Mouse (Mus musculus) forebrain, embryonic 10.5 days (tissue): Measurements from ENCODE around the gene Selenon. TPM values are rescaled to one million over a fixed set of nuclear protein-coding genes. Genes with fewer than 3 reads are reported as not detected.

Experiments used
- DNase-seq: peaks from one replicate; pipeline ENCODE4 v3.0.0-alpha.2; 2017; ENCODE audit warnings: low spot score; ENCODE audit errors: extremely low spot score
- H3K27ac ChIP-seq: fragments of 300-500 bp; sonication (generic); 2 replicates; pipeline ENCODE4 v1.5.1; 2016; ENCODE audit warnings: mild to moderate bottlenecking
- H3K27me3 ChIP-seq: fragments of 300-500 bp; sonication (generic); 2 replicates; pipeline ENCODE4 v1.6.1; 2016; ENCODE audit warnings: mild to moderate bottlenecking; ENCODE audit not compliant: poor library complexity, severe bottlenecking
- H3K36me3 ChIP-seq: fragments of 300-500 bp; sonication (generic); replicated peaks from 2 replicates; pipeline ENCODE4 v1.6.1; 2016; ENCODE audit warnings: mild to moderate bottlenecking, moderate library complexity
- H3K4me1 ChIP-seq: fragments of 300-500 bp; sonication (generic); 2 replicates; pipeline ENCODE4 v1.6.1; 2016
- H3K4me3 ChIP-seq: fragments of 300-500 bp; sonication (generic); 2 replicates; pipeline ENCODE4 v1.5.1; 2016; ENCODE audit warnings: mild to moderate bottlenecking, moderate library complexity
- H3K9me3 ChIP-seq: fragments of 300-500 bp; sonication (generic); 2 replicates; pipeline ENCODE4 v1.6.1; 2016; ENCODE audit warnings: mild to moderate bottlenecking, moderate library complexity
- WGBS: fragments of 180-500 bp; shearing (Covaris S2); methylation state at CpG from one replicate; pipeline ENCODE4 v1.1.7; 2016; 5-methylcytosine and 5-hydroxymethylcytosine counted together
- polyA plus RNA-seq: library from polyadenylated mRNA; unstranded; fragments of >200 nt; fragmentation: Nextera tagmentation; extraction: Ambion mirVana; gene quantifications from 2 replicates; pipeline ENCODE4 v1.2.1, GENCODE M21; 2016

The Selenon gene
- polyA plus RNA-seq, 1 experiment from 2014 or later = 9.3 TPM

DNA sequence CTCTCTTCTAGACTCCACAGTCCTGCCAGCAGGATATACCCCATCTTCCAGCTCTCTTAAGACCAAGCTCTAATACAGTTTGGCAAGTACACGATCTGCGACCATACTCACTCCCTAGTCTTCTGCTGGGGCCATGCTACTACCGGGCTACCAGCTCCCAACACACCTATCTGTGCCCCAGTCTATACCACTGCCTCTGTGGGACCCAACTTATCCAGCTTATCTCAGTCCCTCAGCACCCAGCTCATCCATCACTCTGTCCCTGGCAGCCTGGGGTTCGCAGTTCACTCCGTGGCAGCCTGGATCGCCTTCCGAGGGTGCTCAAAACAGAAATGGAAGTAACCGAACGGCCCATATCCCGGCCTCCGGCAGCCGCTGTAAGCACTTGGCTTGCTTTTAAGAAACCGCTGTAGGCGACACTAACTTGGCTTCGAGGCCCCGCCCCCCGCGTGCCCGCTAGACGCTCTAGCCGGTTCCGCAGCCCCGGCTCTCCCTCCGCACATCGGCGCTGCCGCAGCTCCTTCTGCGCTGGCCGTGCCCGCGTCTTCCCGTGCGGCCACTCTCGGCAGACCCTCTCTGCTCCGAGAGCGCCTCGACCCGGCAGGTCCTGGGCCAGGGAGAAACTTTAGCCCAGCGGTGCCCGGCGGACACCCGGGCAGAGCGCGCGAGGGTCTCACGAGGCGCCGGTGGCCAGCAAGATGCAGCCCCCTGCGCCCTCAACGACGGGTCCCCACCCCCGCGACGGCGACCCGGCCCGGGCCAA lies 17.7 kb downstream of the Selenon start:
- 1% methylated on average over 57 of the region's 57 CpGs for WGBS
- DNase-seq = peak; percentile 61

GRCm38 (mm10) chr4:134533421-134533820 lies 18.5 kb downstream of the Selenon start:
- Histone ChIP-seq H3K4me3 (peak overlapping the region; percentile 95), H3K36me3 (peaks cover 41% of the 10 kb centered on the region)
- WGBS = 90% methylated on average over 4 of the region's 4 CpGs

More for the DNA sequence above, 17.7 kb downstream of the Selenon start:
- peak overlapping the region; percentile 88 for H3K27ac ChIP-seq
- H3K27me3 ChIP-seq = no peaks in the 10 kb centered on the region
- no peaks in the 10 kb centered on the region for H3K9me3 ChIP-seq
- peaks cover 41% of the 10 kb centered on the region for H3K36me3 ChIP-seq
- H3K4me1 ChIP-seq = peaks cover 25% of the 10 kb centered on the region
- peak overlapping the region; percentile 95 for H3K4me3 ChIP-seq

DNA sequence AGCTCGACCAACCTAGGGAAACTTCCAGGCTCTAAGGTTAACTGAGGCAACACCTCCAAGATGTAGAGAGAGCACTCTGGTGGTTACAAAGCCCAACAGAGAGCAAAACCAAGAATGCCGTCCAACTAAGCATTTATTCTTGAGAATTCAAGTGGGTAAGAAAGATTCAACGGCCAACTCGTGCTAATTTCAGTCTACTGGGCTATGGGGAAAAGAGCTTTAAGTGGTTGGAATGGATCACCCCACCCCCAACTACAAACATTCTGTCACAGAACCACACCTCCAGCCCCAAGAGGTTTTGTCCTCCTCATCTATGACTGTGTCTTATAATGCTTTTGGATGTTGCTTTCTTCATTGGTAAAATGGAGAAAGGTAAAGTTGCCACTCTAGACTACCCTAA lies 19.0 kb downstream of the Selenon start:
- 90% methylated on average over 4 of the region's 4 CpGs for WGBS
- Histone ChIP-seq H3K4me3 (no peak overlapping the region), H3K27ac (no peak overlapping the region), H3K4me1 (peaks cover 25% of the 10 kb centered on the region), H3K27me3 (no peaks in the 10 kb centered on the region), H3K9me3 (no peaks in the 10 kb centered on the region), H3K36me3 (peaks cover 41% of the 10 kb centered on the region)
- DNase-seq = no peak

More at GRCm38 (mm10) chr4:134533421-134533820, 18.5 kb downstream of the Selenon start:
- no peak overlapping the region for H3K27ac ChIP-seq
- H3K9me3 ChIP-seq = no peaks in the 10 kb centered on the region
- no peaks in the 10 kb centered on the region for H3K27me3 ChIP-seq
- peaks cover 25% of the 10 kb centered on the region for H3K4me1 ChIP-seq
- no peak for DNase-seq

GRCm38 (mm10) chr4:134526220-134526619 lies 25.7 kb downstream of the Selenon start:
- Histone ChIP-seq H3K4me3 (no peak overlapping the region), H3K27ac (no peak overlapping the region), H3K9me3 (no peaks in the 10 kb centered on the region), H3K36me3 (peaks cover 100% of the 10 kb centered on the region), H3K27me3 (no peaks in the 10 kb centered on the region), H3K4me1 (peaks cover 7% of the 10 kb centered on the region; the same call in 1 of the 2 replicates)
- WGBS = 89% methylated on average over 5 of the region's 5 CpGs
- no peak for DNase-seq

DNA sequence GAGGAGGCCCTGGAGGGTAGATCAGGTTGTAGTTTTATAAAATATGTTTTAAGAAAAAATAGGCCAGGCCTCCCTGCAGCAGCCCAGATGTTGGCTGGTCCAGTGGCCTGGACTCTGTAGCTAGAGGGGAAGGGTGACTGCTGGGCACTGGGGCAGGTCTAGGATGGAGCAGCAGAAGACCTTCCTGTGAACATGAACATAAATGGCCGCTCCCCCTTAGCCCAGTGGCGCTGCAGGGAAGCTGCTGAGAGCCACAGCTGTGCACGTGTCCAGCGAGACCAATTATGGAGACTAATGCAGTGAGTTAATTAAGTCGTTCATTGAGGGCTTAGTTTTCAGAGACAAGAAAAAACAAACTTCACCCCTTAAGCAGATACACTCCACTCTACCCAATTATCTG lies 26.2 kb downstream of the Selenon start:
- no peak for DNase-seq
- Histone ChIP-seq H3K36me3 (peaks cover 100% of the 10 kb centered on the region), H3K4me1 (peaks cover 7% of the 10 kb centered on the region; the same call in 1 of the 2 replicates), H3K4me3 (no peak overlapping the region), H3K9me3 (no peaks in the 10 kb centered on the region), H3K27me3 (no peaks in the 10 kb centered on the region), H3K27ac (no peak overlapping the region)
- WGBS = 85% methylated on average over 5 of the region's 5 CpGs

DNA sequence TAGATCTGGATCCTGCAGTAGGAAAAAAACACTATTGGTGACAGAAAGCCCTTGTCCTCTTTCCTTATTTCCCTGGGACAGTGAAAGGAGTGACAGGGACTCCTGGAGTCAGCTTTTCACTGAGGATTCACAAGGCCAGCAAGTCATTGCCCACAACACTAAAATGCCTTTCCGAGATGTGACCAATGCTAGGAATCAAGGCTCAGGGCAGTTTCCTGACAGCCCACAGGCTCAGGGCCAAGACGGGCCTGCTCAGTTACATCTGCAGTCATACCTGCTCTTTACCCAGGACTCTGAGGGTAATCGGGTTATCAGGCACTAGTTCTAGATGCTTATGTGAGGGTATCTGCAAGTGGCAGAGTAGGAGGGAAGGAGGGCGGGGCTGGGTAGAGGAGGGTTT lies 28.5 kb downstream of the Selenon start:
- Histone ChIP-seq H3K36me3 (peaks cover 97% of the 10 kb centered on the region), H3K4me3 (no peak overlapping the region), H3K9me3 (no peaks in the 10 kb centered on the region), H3K4me1 (peaks cover 7% of the 10 kb centered on the region; the same call in 1 of the 2 replicates), H3K27ac (no peak overlapping the region), H3K27me3 (no peaks in the 10 kb centered on the region)
- WGBS = 91% methylated on average over 4 of the region's 4 CpGs
- DNase-seq = no peak

GRCm38 (mm10) chr4:134519281-134519680 lies 32.7 kb downstream of the Selenon start:
- Histone ChIP-seq H3K36me3 (peaks cover 80% of the 10 kb centered on the region), H3K4me3 (no peak overlapping the region), H3K27me3 (no peaks in the 10 kb centered on the region), H3K4me1 (peaks cover 13% of the 10 kb centered on the region; the same call in 1 of the 2 replicates), H3K27ac (no peak overlapping the region), H3K9me3 (no peaks in the 10 kb centered on the region)
- no peak for DNase-seq

- Histone ChIP-seq H3K27me3 (no peaks in the 10 kb centered on the region), H3K27ac (no peak overlapping the region), H3K36me3 (peaks cover 79% of the 10 kb centered on the region), H3K4me1 (peaks cover 21% of the 10 kb centered on the region), H3K9me3 (no peaks in the 10 kb centered on the region), H3K4me3 (no peak overlapping the region)
- 90% methylated on average over 4 of the region's 4 CpGs for WGBS
- no peak for DNase-seq
Observed at GRCm38 (mm10) chr4:134518541-134518940, 33.4 kb downstream of the Selenon start.

- Histone ChIP-seq H3K9me3 (no peaks in the 10 kb centered on the region), H3K27ac (no peak overlapping the region), H3K36me3 (peaks cover 76% of the 10 kb centered on the region), H3K4me1 (peaks cover 29% of the 10 kb centered on the region), H3K4me3 (no peak overlapping the region), H3K27me3 (no peaks in the 10 kb centered on the region)
- no peak for DNase-seq
- 91% methylated on average over 10 of the region's 10 CpGs for WGBS
Observed at GRCm38 (mm10) chr4:134517719-134518118, 34.2 kb downstream of the Selenon start.

DNA sequence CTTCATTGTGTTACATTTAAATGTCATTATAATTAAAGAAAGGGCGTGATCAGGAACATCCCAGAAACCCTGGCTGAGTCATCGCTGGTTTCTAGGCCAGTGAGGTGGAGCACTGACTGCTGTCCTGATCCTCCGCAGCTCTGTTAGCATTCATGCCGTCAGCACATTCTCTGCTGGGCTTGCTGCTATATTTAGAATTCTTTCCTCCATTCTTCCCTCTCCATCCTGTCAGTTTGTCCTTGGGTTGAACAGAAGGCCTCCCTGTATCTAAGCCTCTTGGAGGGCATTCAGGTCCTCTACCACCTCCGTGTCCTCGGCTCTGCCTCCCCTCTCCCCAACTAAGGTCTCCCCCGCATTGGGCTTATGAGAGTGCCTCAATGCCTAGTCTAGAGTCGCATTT lies 35.0 kb downstream of the Selenon start:
- WGBS = 85% methylated on average over 8 of the region's 8 CpGs
- Histone ChIP-seq H3K4me3 (no peak overlapping the region), H3K9me3 (no peaks in the 10 kb centered on the region), H3K36me3 (peaks cover 72% of the 10 kb centered on the region), H3K27me3 (no peaks in the 10 kb centered on the region), H3K4me1 (peaks cover 36% of the 10 kb centered on the region), H3K27ac (no peak overlapping the region)
- DNase-seq = no peak

- 80% methylated on average over 7 of the region's 7 CpGs for WGBS
- Histone ChIP-seq H3K27me3 (no peaks in the 10 kb centered on the region), H3K36me3 (peaks cover 58% of the 10 kb centered on the region), H3K4me1 (peaks cover 47% of the 10 kb centered on the region), H3K27ac (no peak overlapping the region), H3K4me3 (no peak overlapping the region), H3K9me3 (no peaks in the 10 kb centered on the region)
- no peak for DNase-seq
Observed at GRCm38 (mm10) chr4:134515614-134516013, 36.4 kb downstream of the Selenon start.

DNA sequence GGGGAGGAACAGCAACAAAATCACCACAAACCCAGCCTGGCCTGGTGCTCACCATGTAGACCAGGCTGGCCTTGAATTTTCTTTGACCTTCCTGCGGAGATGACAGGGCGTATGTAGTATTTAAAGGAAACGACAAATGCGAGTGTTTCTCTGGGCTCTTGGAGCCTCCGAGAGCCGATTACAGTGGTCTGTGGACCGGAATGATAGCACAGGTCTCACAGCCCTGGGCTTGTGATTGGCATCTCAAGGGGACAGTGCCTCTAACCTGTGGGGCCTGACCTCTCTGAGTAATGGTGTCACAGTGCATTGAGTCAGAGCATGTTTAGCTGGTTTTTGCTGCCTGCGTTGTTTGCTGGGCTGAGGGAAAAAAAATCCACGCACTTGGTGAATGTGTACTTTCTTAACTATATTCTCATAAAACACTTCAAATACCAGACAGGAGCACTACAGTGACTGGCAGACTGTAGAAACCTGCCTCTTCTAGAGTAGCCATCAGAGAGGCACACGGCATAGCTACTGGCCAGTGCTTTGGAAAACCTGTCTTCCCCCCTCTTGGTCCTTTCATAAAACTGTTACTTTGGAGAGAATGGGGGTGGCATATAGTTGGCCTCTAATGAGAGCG lies 37.5 kb downstream of the Selenon start:
- H3K36me3 ChIP-seq = peaks cover 47% of the 10 kb centered on the region
- no peak for DNase-seq
- H3K27ac ChIP-seq = no peak overlapping the region
- H3K9me3 ChIP-seq = no peaks in the 10 kb centered on the region
- H3K27me3 ChIP-seq = no peaks in the 10 kb centered on the region
- H3K4me3 ChIP-seq = no peak overlapping the region
- peaks cover 47% of the 10 kb centered on the region for H3K4me1 ChIP-seq
- 90% methylated on average over 11 of the region's 11 CpGs for WGBS

DNA sequence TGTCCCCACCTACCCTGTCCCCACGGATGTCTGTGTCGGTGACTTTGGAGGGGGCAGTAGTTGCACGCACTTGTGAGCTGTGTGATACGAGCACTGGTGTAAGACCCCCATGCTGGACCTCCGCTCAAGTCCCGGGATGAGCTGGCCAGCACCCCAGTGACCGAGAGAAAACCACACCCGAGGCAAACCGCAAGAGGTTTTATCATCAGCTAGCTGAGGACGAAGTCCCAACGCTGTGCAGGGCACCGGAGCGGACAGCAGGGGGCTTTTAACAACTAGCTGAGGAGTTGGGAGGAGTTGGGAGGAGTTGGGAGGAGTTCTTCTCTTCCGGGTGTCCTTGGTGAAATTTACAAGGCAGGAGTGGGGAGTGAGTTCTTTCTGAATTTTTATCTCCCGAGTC lies 39.2 kb downstream of the Selenon start:
- Histone ChIP-seq H3K4me1 (peaks cover 46% of the 10 kb centered on the region), H3K9me3 (no peaks in the 10 kb centered on the region), H3K36me3 (peaks cover 33% of the 10 kb centered on the region), H3K4me3 (peak overlapping the region; percentile 81), H3K27me3 (no peaks in the 10 kb centered on the region), H3K27ac (peak overlapping the region; percentile 60; the same call in 1 of the 2 replicates)
- peak; percentile 50 for DNase-seq
- WGBS = 41% methylated on average over 15 of the region's 15 CpGs
